Mouse (Mus musculus): ENCODE results near the gene Casz1.

GRCm38 (mm10) chr4:148979837-148980236 lies 175.6 kb downstream of the Casz1 start:
- TF ChIP-seq CTCF (IDR thresholded peaks at IDR 0.05; ENCODE audit: extremely low read depth, insufficient read length, insufficient replicate concordance, low read depth, low read length), result no peak
- no peak for TF ChIP-seq POLR2A (IDR thresholded peaks at IDR 0.05; ENCODE audit: low read depth, low read length)

All from small intestine, adult 2 months (tissue).